Mouse (Mus musculus) embryonic fibroblast, embryonic 13.5 days (primary cell): ENCODE data around the gene Ceacam10. TPM values are rescaled to one million over a fixed set of nuclear protein-coding genes. Genes with fewer than 3 reads are reported as not detected.

Source experiments
- H3K27ac ChIP-seq: 2 replicates; pipeline ENCODE4 v1.5.1; 2012; ENCODE audit warnings: low read length, control low read depth, inconsistent platforms; ENCODE audit not compliant: insufficient read depth
- H3K4me1 ChIP-seq: 2 replicates; pipeline ENCODE4 v1.6.1; 2011; ENCODE audit warnings: low read length; ENCODE audit not compliant: control insufficient read depth, insufficient read depth
- H3K4me3 ChIP-seq: 2 replicates; pipeline ENCODE4 v1.5.1; 2011; ENCODE audit warnings: mild to moderate bottlenecking, control low read depth, low read length; ENCODE audit not compliant: insufficient read depth
- CTCF ChIP-seq: IDR thresholded peaks from 2 replicates; pipeline ENCODE4 v1.5.1; 2011; ENCODE audit warnings: mild to moderate bottlenecking, control low read depth, low read length, moderate library complexity, borderline replicate concordance; ENCODE audit not compliant: insufficient read depth
- POLR2A ChIP-seq: IDR thresholded peaks from 2 replicates; pipeline ENCODE4 v1.6.1; 2011; ENCODE audit warnings: low read depth, mild to moderate bottlenecking, control low read depth, low read length, moderate library complexity
- polyA plus RNA-seq: library from polyadenylated mRNA; stranded (reverse); fragments of >200 nt; gene quantifications from 2 replicates; pipeline ENCODE4 v1.2.4, GENCODE M21; 2011; ENCODE audit warnings: low read depth; ENCODE audit not compliant: missing spikeins, insufficient read length

Ceacam10 gene
- polyA plus RNA-seq, 1 experiment: not detected

GRCm38 (mm10) chr7:24773942-24774535 lies 3.0 kb upstream of the Ceacam10 start:
- H3K27ac ChIP-seq: no peak overlapping the region
- TF ChIP-seq POLR2A (no peak), CTCF (no peak)
- no peaks in the 10 kb centered on the region for H3K4me1 ChIP-seq
- H3K4me3 ChIP-seq: no peak overlapping the region

GRCm38 (mm10) chr7:24776145-24776544 lies 861 bp upstream of the Ceacam10 start:
- H3K4me1 ChIP-seq: no peaks in the 10 kb centered on the region
- no peak for TF ChIP-seq POLR2A
- TF ChIP-seq CTCF: no peak
- no peak overlapping the region for H3K27ac ChIP-seq
- no peak overlapping the region for H3K4me3 ChIP-seq

GRCm38 (mm10) chr7:24797918-24798317 lies 20.9 kb downstream of the Ceacam10 start:
- no peak for TF ChIP-seq POLR2A
- TF ChIP-seq CTCF: no peak
- Histone ChIP-seq H3K4me1 (no peaks in the 10 kb centered on the region), H3K27ac (no peak overlapping the region), H3K4me3 (no peak overlapping the region)

- no peak for TF ChIP-seq CTCF
- H3K4me1 ChIP-seq: no peaks in the 10 kb centered on the region
- H3K4me3 ChIP-seq: no peak overlapping the region
- no peak overlapping the region for H3K27ac ChIP-seq
Observed at GRCm38 (mm10) chr7:24802149-24802767, 25.3 kb downstream of the Ceacam10 start.

GRCm38 (mm10) chr7:24804826-24805225 lies 27.8 kb downstream of the Ceacam10 start:
- Histone ChIP-seq H3K4me1 (no peaks in the 10 kb centered on the region), H3K27ac (no peak overlapping the region), H3K4me3 (no peak overlapping the region)
- TF ChIP-seq POLR2A: no peak
- no peak for TF ChIP-seq CTCF

GRCm38 (mm10) chr7:24809041-24809440 lies 32.0 kb downstream of the Ceacam10 start:
- no peak for TF ChIP-seq CTCF
- TF ChIP-seq POLR2A: no peak
- Histone ChIP-seq H3K4me3 (no peak overlapping the region), H3K4me1 (no peaks in the 10 kb centered on the region), H3K27ac (no peak overlapping the region)

- Histone ChIP-seq H3K4me3 (no peak overlapping the region), H3K27ac (no peak overlapping the region), H3K4me1 (no peaks in the 10 kb centered on the region)
- peak; percentile 85 for TF ChIP-seq CTCF
- TF ChIP-seq POLR2A: no peak
Observed at GRCm38 (mm10) chr7:24817502-24817901, 40.5 kb downstream of the Ceacam10 start.

GRCm38 (mm10) chr7:24824452-24824851 lies 47.4 kb downstream of the Ceacam10 start:
- Histone ChIP-seq H3K4me3 (no peak overlapping the region), H3K4me1 (no peaks in the 10 kb centered on the region), H3K27ac (no peak overlapping the region)
- TF ChIP-seq CTCF: no peak
- no peak for TF ChIP-seq POLR2A

GRCm38 (mm10) chr7:24827181-24827580 lies 50.2 kb downstream of the Ceacam10 start:
- H3K4me1 ChIP-seq: no peaks in the 10 kb centered on the region
- no peak overlapping the region for H3K4me3 ChIP-seq
- no peak overlapping the region for H3K27ac ChIP-seq
- TF ChIP-seq CTCF (no peak), POLR2A (no peak)

Other genes starting within 250 kb of the Ceacam10 start
- 17.6 and 21.7 TPM in 2 replicates for gene Irgq, start 246.5 kb upstream of the Ceacam10 start, polyA plus RNA-seq
- not detected in 2 replicates for gene Pinlyp, start 231.1 kb upstream of the Ceacam10 start, polyA plus RNA-seq
- 33.3 and 41.3 TPM in 2 replicates for gene Xrcc1, start 230.9 kb upstream of the Ceacam10 start, polyA plus RNA-seq
- gene Ethe1, start 189.7 kb upstream of the Ceacam10 start, polyA plus RNA-seq: 11.3 and 16.2 TPM in 2 replicates
- 2.3 and 2.6 TPM in 2 replicates for gene Zfp575, start 189.6 kb upstream of the Ceacam10 start, polyA plus RNA-seq
- 0.76 and 0.97 TPM in 2 replicates for gene Phldb3, start 166.4 kb upstream of the Ceacam10 start, polyA plus RNA-seq
- gene Lypd3, start 140.7 kb upstream of the Ceacam10 start, polyA plus RNA-seq: not detected in 2 replicates
- not detected in 2 replicates for gene Tex101, start 100.5 kb upstream of the Ceacam10 start, polyA plus RNA-seq
- gene BC049730, start 68.0 kb upstream of the Ceacam10 start, polyA plus RNA-seq: not detected in 2 replicates
- gene Gm4763, start 50.3 kb upstream of the Ceacam10 start, polyA plus RNA-seq: not detected in 2 replicates
- gene Cd177, start 16.9 kb upstream of the Ceacam10 start, polyA plus RNA-seq: not detected in 2 replicates
- 9.9 and 35.2 TPM in 2 replicates for gene Gm9844, start 85.0 kb downstream of the Ceacam10 start, polyA plus RNA-seq
- gene Lypd4, start 92.7 kb downstream of the Ceacam10 start, polyA plus RNA-seq: not detected in 2 replicates
- gene Dmrtc2, start 92.9 kb downstream of the Ceacam10 start, polyA plus RNA-seq: not detected in 2 replicates
- 1,421 and 1,560 TPM in 2 replicates for gene Rps19, start 107.2 kb downstream of the Ceacam10 start, polyA plus RNA-seq
- gene Cd79a, start 120.2 kb downstream of the Ceacam10 start, polyA plus RNA-seq: not detected in 2 replicates
- gene Arhgef1, start 125.7 kb downstream of the Ceacam10 start, polyA plus RNA-seq: 65.6 and 68.7 TPM in 2 replicates
- not detected in 2 replicates for gene Gm4881, start 167.3 kb downstream of the Ceacam10 start, polyA plus RNA-seq
- 105 and 117 TPM in 2 replicates for gene Rabac1, start 195.5 kb downstream of the Ceacam10 start, polyA plus RNA-seq
- 0.19 and 0.35 TPM in 2 replicates for gene Atp1a3, start 228.8 kb downstream of the Ceacam10 start, polyA plus RNA-seq